Mouse (Mus musculus): Measurements from ENCODE around the gene Vmn2r45. TPM values are rescaled to one million over a fixed set of nuclear protein-coding genes. Genes with fewer than 3 reads are reported as not detected.
"Not testable (repeated sequence)": the region's sequence is repeated elsewhere in the genome, so short reads cannot be mapped to it uniquely, and the experiment has no call there.

The Vmn2r45 gene
- not detected for polyA plus RNA-seq (2012; fragmentation: generic; extraction: Trizol)
- long read RNA-seq, experiment 1, result 0 reads
- long read RNA-seq, experiment 2, result 0 reads

GRCm38 (mm10) chr7:8488975-8489374 is at the start of gene Vmn2r45:
Vmn2r45 (minus strand) TSS chr7:8489075.
- not testable (repeated sequence) for H3K36me3 ChIP-seq (ENCODE audit: control insufficient read depth, insufficient read depth); H3K4me3 ChIP-seq (ENCODE audit: insufficient read depth, poor library complexity, severe bottlenecking); H3K79me3 ChIP-seq (ENCODE audit: low read depth); H3ac ChIP-seq (ENCODE audit: control insufficient read depth, insufficient read length, low read depth); H3K79me2 ChIP-seq (ENCODE audit: control insufficient read depth, insufficient read depth); H3K27me3 ChIP-seq (ENCODE audit: control insufficient read depth, insufficient read depth, insufficient read length)

Other genes starting within 250 kb of the Vmn2r45 start
- gene Vmn2r43, start 228.5 kb downstream of the Vmn2r45 start, polyA plus RNA-seq (2012; fragmentation: generic; extraction: Trizol), result not detected
- gene Vmn2r44, start 105.7 kb downstream of the Vmn2r45 start, polyA plus RNA-seq (2012; fragmentation: generic; extraction: Trizol), result not detected

Measured in C2C12 (cell line).